Mouse (Mus musculus): ENCODE measurements at regions not wholly inside any gene's neighbourhood (a gene's known extent, or its start where the extent isn't known, plus 50 kb on each side); places are given as distances from the start of the nearest gene placed in this dataset.

DNA sequence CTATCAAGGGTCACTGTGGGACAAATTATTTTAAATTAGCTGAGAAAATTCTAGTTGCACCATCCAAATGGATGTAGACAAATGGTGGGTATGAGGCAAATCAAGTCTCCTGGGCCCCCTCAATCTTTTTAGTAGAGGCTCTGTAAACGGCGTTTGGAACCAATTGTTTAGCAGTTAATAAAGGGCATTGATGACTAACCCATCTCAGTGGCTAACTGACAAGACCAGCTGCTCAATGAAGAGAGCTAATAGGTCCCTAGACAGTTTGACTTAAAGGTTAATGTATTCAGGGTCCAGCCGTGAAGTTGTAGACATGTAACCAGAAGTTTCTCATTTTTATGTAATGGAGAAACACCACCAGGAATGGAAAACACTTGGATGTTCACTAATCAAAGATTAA, 332.6 kb upstream of the Gm21961 start:
- H3K4me2 ChIP-seq, result no peak overlapping the region
- H3K4me1 ChIP-seq, result no peaks in the 10 kb centered on the region
- H3K27ac ChIP-seq, result no peak overlapping the region
- H3K9me3 ChIP-seq, result no peaks in the 10 kb centered on the region
- WGBS, result 83% methylated on average over 3 of the region's 3 CpGs
- no peaks in the 10 kb centered on the region for H3K27me3 ChIP-seq
- no peak overlapping the region for H3K4me3 ChIP-seq
- H3K9ac ChIP-seq, result no peak overlapping the region
- no peaks in the 10 kb centered on the region for H3K36me3 ChIP-seq
- no peak for ATAC-seq (ENCODE audit: borderline replicate concordance, extremely low read depth, low FRiP score, low TSS enrichment)

DNA sequence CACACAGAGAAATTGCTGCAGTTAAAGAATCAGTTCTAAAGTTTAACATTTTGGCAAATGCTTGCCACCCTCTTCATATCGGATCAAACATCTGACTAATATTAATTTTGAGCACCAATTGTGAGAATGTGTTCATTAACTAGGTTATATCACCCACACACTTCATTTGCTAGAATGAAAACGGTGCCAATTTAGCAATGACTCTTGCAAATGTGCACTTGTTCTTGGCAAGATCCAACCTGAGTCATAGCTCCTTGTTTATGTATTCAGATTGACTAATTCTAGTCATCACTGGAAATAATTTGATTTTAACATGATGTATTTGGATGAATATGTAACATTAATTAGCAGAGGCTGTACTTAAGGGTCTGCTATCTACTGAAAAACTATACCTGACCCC, 327.8 kb upstream of the Gm21961 start:
- H3K9me3 ChIP-seq, result no peaks in the 10 kb centered on the region
- H3K36me3 ChIP-seq, result no peaks in the 10 kb centered on the region
- WGBS, result 71% methylated on average over 2 of the region's 2 CpGs
- H3K9ac ChIP-seq, result no peak overlapping the region
- ATAC-seq (ENCODE audit: borderline replicate concordance, extremely low read depth, low FRiP score, low TSS enrichment), result no peak
- no peaks in the 10 kb centered on the region for H3K4me1 ChIP-seq
- H3K27ac ChIP-seq, result no peak overlapping the region
- H3K4me3 ChIP-seq, result no peak overlapping the region
- no peak overlapping the region for H3K4me2 ChIP-seq
- H3K27me3 ChIP-seq, result no peaks in the 10 kb centered on the region

DNA sequence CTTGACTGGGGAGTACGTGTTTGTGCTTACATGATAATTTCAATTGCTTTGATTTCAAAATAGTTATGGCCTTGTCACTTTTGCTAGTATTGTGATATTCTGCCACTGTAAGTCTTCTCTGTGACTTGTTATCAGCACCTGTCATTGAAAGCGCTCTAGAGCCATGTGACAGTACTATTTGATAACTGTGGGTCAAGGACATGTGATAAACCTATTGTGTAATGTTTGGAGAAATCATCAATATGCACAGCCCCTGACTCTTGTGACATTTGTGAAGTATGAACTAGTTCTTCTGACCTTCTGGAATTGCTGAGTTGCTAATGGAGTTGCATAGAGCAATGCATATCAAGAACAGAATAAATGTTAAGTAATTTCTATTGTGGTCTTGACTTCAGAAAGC, 319.4 kb upstream of the Gm21961 start:
- ATAC-seq (ENCODE audit: borderline replicate concordance, extremely low read depth, low FRiP score, low TSS enrichment), result no peak
- 81% methylated on average over 2 of the region's 2 CpGs for WGBS
- no peak overlapping the region for H3K9ac ChIP-seq
- no peak overlapping the region for H3K4me3 ChIP-seq
- H3K27ac ChIP-seq, result no peak overlapping the region
- H3K9me3 ChIP-seq, result no peaks in the 10 kb centered on the region
- no peaks in the 10 kb centered on the region for H3K4me1 ChIP-seq
- H3K4me2 ChIP-seq, result no peak overlapping the region
- H3K36me3 ChIP-seq, result no peaks in the 10 kb centered on the region
- no peaks in the 10 kb centered on the region for H3K27me3 ChIP-seq

DNA sequence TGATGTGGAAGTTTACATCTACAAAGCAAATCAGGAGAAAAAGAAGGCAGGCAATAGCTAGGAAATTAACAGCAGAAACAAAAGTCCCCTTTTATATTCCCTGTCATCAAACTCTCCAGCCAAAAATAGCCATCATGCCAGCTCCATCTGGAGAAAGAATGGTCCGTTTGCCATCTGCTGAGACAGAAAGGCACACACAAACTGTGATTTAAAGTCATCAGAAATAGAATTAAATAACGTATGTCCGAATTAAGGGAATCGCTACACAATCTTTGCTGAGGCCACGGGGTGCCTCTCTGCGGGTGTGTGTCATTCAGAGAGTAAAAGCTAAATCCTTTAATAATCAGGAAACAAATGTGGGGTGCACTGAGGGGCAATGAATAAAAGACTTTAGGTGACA, 293.4 kb upstream of the Gm21961 start:
- H3K9me3 ChIP-seq, result no peaks in the 10 kb centered on the region
- H3K36me3 ChIP-seq, result no peaks in the 10 kb centered on the region
- no peaks in the 10 kb centered on the region for H3K27me3 ChIP-seq
- no peak overlapping the region for H3K27ac ChIP-seq
- no peak for ATAC-seq (ENCODE audit: borderline replicate concordance, extremely low read depth, low FRiP score, low TSS enrichment)
- no peak overlapping the region for H3K4me2 ChIP-seq
- 80% methylated on average over 6 of the region's 6 CpGs for WGBS
- no peaks in the 10 kb centered on the region for H3K4me1 ChIP-seq
- no peak overlapping the region for H3K4me3 ChIP-seq
- H3K9ac ChIP-seq, result no peak overlapping the region

DNA sequence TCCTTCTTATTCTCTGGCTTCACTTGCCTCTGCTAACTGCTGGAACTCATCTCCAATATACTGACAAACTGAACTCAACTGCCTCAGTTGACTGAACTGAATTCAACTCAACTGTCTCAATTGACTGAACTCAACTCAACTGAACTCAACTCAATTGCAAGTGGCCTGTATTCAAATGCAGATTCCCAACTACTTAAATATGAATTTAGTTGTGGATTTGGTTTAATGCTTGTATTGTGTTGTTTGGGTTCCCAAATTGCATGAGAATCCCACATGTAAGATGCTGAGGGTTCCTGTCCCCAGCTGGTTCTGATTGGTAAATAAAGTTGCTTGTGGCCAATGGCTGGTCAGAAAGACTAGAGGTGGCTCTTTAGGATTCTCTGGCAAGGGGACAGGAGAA, 244.1 kb upstream of the Gm21961 start:
- Histone ChIP-seq H3K4me2 (no peak overlapping the region), H3K9ac (no peak overlapping the region), H3K27me3 (no peaks in the 10 kb centered on the region), H3K27ac (no peak overlapping the region), H3K4me1 (no peaks in the 10 kb centered on the region), H3K36me3 (no peaks in the 10 kb centered on the region), H3K4me3 (no peak overlapping the region), H3K9me3 (no peaks in the 10 kb centered on the region)
- ATAC-seq (ENCODE audit: borderline replicate concordance, extremely low read depth, low FRiP score, low TSS enrichment), result no peak

DNA sequence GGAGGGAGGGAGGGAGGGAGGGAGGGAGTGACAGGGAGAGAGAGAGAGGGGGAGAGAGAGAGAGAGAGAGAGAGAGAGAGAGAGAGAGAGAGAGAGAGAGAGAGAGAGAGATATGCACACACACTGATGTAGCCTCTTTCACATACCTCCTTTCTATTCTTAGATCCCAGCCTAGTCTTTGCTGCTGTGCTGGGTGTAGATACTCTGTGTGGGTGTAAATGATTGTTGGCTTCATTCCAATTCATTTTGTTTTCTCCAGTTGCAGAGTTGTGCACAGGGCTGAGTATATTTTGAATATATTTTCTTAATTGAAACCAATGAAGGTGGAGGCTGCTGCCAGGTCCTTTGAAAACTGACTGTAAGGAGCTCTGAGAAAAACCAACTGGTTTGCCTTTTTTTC, 207.8 kb upstream of the Gm21961 start:
- H3K36me3 ChIP-seq, result no peaks in the 10 kb centered on the region
- H3K4me2 ChIP-seq, result no peak overlapping the region
- H3K9ac ChIP-seq, result no peak overlapping the region
- H3K4me3 ChIP-seq, result no peak overlapping the region
- H3K27ac ChIP-seq, result no peak overlapping the region
- no peak for ATAC-seq (ENCODE audit: borderline replicate concordance, extremely low read depth, low FRiP score, low TSS enrichment)
- H3K27me3 ChIP-seq, result no peaks in the 10 kb centered on the region
- H3K4me1 ChIP-seq, result no peaks in the 10 kb centered on the region
- H3K9me3 ChIP-seq, result no peaks in the 10 kb centered on the region

DNA sequence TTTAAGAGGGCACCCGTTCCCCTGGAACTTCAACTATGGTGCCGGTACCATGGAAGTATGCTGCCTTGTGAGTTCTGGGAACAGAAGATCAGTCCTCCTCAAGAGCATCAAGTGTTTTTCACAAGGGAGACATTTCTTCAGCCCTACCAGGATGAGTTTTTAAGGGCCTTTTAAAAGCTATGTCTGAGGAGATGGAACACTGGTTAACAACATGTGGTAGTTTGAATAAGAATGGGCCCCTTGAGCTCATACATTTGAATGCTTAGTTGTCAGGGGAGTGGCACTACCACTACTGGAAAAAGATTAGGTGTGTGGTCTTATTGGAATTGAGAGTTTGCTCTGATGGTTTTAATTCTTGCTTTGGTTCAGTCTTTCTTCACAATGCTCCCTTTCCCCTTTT, 203.2 kb upstream of the Gm21961 start:
- H3K4me2 ChIP-seq, result no peak overlapping the region
- WGBS, result 88% methylated on average over 2 of the region's 2 CpGs

DNA sequence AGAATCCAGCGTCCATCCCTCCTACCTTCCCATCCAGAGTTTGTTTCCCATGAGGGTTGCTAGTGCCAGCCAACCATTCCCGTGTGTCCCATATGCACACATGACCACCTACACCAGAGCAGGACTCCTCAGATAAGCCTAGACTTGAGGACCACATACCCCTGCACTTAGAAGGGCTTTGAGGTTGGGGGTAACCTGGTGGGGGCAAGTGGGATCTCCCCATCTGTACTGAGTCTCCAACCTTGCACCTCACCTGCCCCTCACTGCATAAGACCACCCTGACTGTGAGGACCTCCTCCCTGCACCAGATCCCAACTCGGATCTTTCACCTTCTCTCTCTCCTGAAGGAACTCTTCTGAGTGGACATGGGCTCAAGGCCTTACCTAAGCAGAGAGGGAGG, 181.6 kb upstream of the Gm21961 start:
- Histone ChIP-seq H3K4me1 (no peaks in the 10 kb centered on the region), H3K27ac (no peak overlapping the region), H3K4me3 (no peak overlapping the region), H3K36me3 (no peaks in the 10 kb centered on the region), H3K27me3 (no peaks in the 10 kb centered on the region), H3K9ac (no peak overlapping the region), H3K4me2 (no peak overlapping the region), H3K9me3 (no peaks in the 10 kb centered on the region)
- 79% methylated on average over 3 of the region's 3 CpGs for WGBS
- 0 out of 2 replicates have a peak, but pooled peaks have one; percentile 57 for ATAC-seq (ENCODE audit: borderline replicate concordance, extremely low read depth, low FRiP score, low TSS enrichment)

More for the DNA sequence above, 203.2 kb upstream of the Gm21961 start:
- no peak overlapping the region for H3K4me3 ChIP-seq
- H3K27ac ChIP-seq, result no peak overlapping the region
- no peaks in the 10 kb centered on the region for H3K27me3 ChIP-seq
- H3K9me3 ChIP-seq, result no peaks in the 10 kb centered on the region
- H3K36me3 ChIP-seq, result no peaks in the 10 kb centered on the region
- H3K9ac ChIP-seq, result no peak overlapping the region
- no peaks in the 10 kb centered on the region for H3K4me1 ChIP-seq
- ATAC-seq (ENCODE audit: borderline replicate concordance, extremely low read depth, low FRiP score, low TSS enrichment), result no peak

DNA sequence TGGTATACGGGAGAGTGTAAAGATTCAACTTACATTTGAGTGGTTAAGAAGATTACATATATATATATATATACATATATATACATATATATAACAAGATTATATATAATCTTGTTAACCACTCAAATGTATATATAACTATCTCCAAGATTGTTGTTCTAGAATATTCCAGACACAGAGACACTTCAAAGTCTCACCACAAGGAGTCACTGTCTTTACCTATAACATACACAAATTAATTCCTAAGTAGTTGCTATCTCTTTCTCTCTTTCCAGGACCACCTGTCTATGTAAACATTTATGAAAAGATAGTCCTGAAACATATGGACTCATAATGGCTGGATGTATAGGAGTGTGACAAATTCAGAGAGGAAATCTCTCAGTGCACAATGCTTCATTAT, 178.9 kb upstream of the Gm21961 start:
- 84% methylated on average over 1 of the region's 1 CpGs for WGBS
- Histone ChIP-seq H3K9me3 (no peaks in the 10 kb centered on the region), H3K4me3 (no peak overlapping the region), H3K36me3 (no peaks in the 10 kb centered on the region), H3K27me3 (no peaks in the 10 kb centered on the region), H3K4me1 (no peaks in the 10 kb centered on the region), H3K27ac (no peak overlapping the region), H3K4me2 (no peak overlapping the region), H3K9ac (no peak overlapping the region)
- ATAC-seq (ENCODE audit: borderline replicate concordance, extremely low read depth, low FRiP score, low TSS enrichment), result no peak

Measured in lung, embryonic 15.5 days (tissue).